In genomic region chr8:69793666-69794065, GRCm38 (mm10) we compare ENCODE assay signal across 17 mouse cellular contexts. TPM values are rescaled to one million over a fixed set of nuclear protein-coding genes. Genes with fewer than 3 reads are reported as not detected.
"Had no signal": no experiment of that assay in that cellular context is flagged by ENCODE, and none has a peak within 500 bp of the region (broad histone marks: within the 10 kb centered on the region; RNA-seq: fewer than 3 reads in every experiment).

No protein-coding gene starts in this region.

- H3K27me3 ChIP-seq: hindbrain, embryonic 12.5 days; intestine, embryonic 15.5 days; kidney, embryonic 15.5 days; limb, embryonic 12.5 days; lung, embryonic 15.5 days; megakaryocyte, embryonic 14.5 days; midbrain, embryonic 15.5 days; neural tube, embryonic 12.5 days had no signal

- H3K27ac ChIP-seq: hindbrain, embryonic 12.5 days; intestine, embryonic 15.5 days; kidney, embryonic 15.5 days; limb, embryonic 12.5 days; lung, embryonic 15.5 days; macrophage; midbrain, embryonic 15.5 days; neural tube, embryonic 12.5 days; stomach, postnatal 0 days had no signal

- H3K9me3 ChIP-seq: hindbrain, embryonic 12.5 days; intestine, embryonic 15.5 days; kidney, embryonic 15.5 days; limb, embryonic 12.5 days; lung, embryonic 15.5 days; megakaryocyte, embryonic 14.5 days; midbrain, embryonic 15.5 days; neural tube, embryonic 12.5 days had no signal

- H3K9ac ChIP-seq: hindbrain, embryonic 12.5 days; intestine, embryonic 15.5 days; kidney, embryonic 15.5 days; limb, embryonic 12.5 days; lung, embryonic 15.5 days; midbrain, embryonic 15.5 days; neural tube, embryonic 12.5 days had no signal

- DNase-seq: kidney, adult 2 months; lung, postnatal 14 days; thymus, adult 2 months had no signal

- ATAC-seq: intestine, embryonic 15.5 days; midbrain, embryonic 15.5 days had no signal

- H3K4me2 ChIP-seq: hindbrain, embryonic 12.5 days; limb, embryonic 12.5 days; lung, embryonic 15.5 days; midbrain, embryonic 11.5 days; midbrain, embryonic 15.5 days; neural tube, embryonic 12.5 days had no signal

- H3K4me3 ChIP-seq: hindbrain, embryonic 12.5 days; intestine, embryonic 15.5 days; kidney, embryonic 15.5 days; limb, embryonic 12.5 days; lung, embryonic 15.5 days; midbrain, embryonic 15.5 days; neural tube, embryonic 12.5 days had no signal

RNA-seq across cellular contexts. Expression of gene Gm20422, which starts 19.0 kb away (rescaled TPM):
- total RNA-seq: liver, adult 2 months; monocyte, adult 5-6 weeks; neutrophil, adult 5-6 weeks had no signal
- polyA plus RNA-seq: hindbrain, embryonic 12.5 days; kidney, embryonic 15.5 days; limb, embryonic 12.5 days; liver, adult 2 months; macrophage; thymus, adult 2 months had no signal
